Mouse (Mus musculus): ENCODE measurements around the gene Ube2cbp. TPM values are rescaled to one million over a fixed set of nuclear protein-coding genes. Genes with fewer than 3 reads are reported as not detected.

The Ube2cbp gene
- polyA plus RNA-seq, 1 experiment from 2014 or later: 4.1 TPM

- no peak overlapping the region for H3K27ac ChIP-seq (ENCODE audit: low read length)
- WGBS: 89% methylated on average over 6 of the region's 6 CpGs
- no peaks in the 10 kb centered on the region for H3K36me3 ChIP-seq (ENCODE audit: control insufficient read depth, insufficient read depth)
- H3K27me3 ChIP-seq (ENCODE audit: control insufficient read depth, insufficient read depth, low read length): no peaks in the 10 kb centered on the region
- no peak overlapping the region for H3K4me3 ChIP-seq (ENCODE audit: low read length)
- no peak overlapping the region for H3K9ac ChIP-seq (ENCODE audit: low read length)
- no peaks in the 10 kb centered on the region for H3K9me3 ChIP-seq (replicated peaks; ENCODE audit: control insufficient read depth, low read length)
- H3K4me1 ChIP-seq (ENCODE audit: control insufficient read depth, insufficient read depth, low read length): peaks cover 3% of the 10 kb centered on the region; the same call in 1 of the 2 replicates
- no peak for ATAC-seq (replicated peaks; ENCODE audit: extremely low read depth, insufficient read depth, low FRiP score)
- no peak overlapping the region for H3K4me2 ChIP-seq (ENCODE audit: low read depth, low read length)
Observed at GRCm38 (mm10) chr9:86319516-86320140, 145.1 kb downstream of the Ube2cbp start.

GRCm38 (mm10) chr9:86315700-86316099 is 149.1 kb downstream of the Ube2cbp start:
- H3K9ac ChIP-seq (ENCODE audit: low read length): no peak overlapping the region
- H3K36me3 ChIP-seq (ENCODE audit: control insufficient read depth, insufficient read depth): no peaks in the 10 kb centered on the region
- H3K9me3 ChIP-seq (replicated peaks; ENCODE audit: control insufficient read depth, low read length): no peaks in the 10 kb centered on the region; the same call in 1 of the 2 replicates
- no peak overlapping the region for H3K4me2 ChIP-seq (ENCODE audit: low read depth, low read length)
- no peak overlapping the region for H3K4me3 ChIP-seq (ENCODE audit: low read length)
- no peaks in the 10 kb centered on the region for H3K4me1 ChIP-seq (ENCODE audit: control insufficient read depth, insufficient read depth, low read length)
- ATAC-seq (replicated peaks; ENCODE audit: extremely low read depth, insufficient read depth, low FRiP score): no peak
- WGBS: 85% methylated on average over 2 of the region's 2 CpGs
- no peaks in the 10 kb centered on the region for H3K27me3 ChIP-seq (ENCODE audit: control insufficient read depth, insufficient read depth, low read length)
- no peak overlapping the region for H3K27ac ChIP-seq (ENCODE audit: low read length)

- ATAC-seq (replicated peaks; ENCODE audit: extremely low read depth, insufficient read depth, low FRiP score): no peak
- no peak overlapping the region for H3K27ac ChIP-seq (ENCODE audit: low read length)
- no peaks in the 10 kb centered on the region for H3K27me3 ChIP-seq (ENCODE audit: control insufficient read depth, insufficient read depth, low read length)
- no peak overlapping the region for H3K4me2 ChIP-seq (ENCODE audit: low read depth, low read length)
- H3K9me3 ChIP-seq (replicated peaks; ENCODE audit: control insufficient read depth, low read length): no peaks in the 10 kb centered on the region; the same call in 1 of the 2 replicates
- H3K4me3 ChIP-seq (ENCODE audit: low read length): no peak overlapping the region
- no peaks in the 10 kb centered on the region for H3K36me3 ChIP-seq (ENCODE audit: control insufficient read depth, insufficient read depth)
- no peak overlapping the region for H3K9ac ChIP-seq (ENCODE audit: low read length)
- no peaks in the 10 kb centered on the region for H3K4me1 ChIP-seq (ENCODE audit: control insufficient read depth, insufficient read depth, low read length)
- WGBS: 63% methylated on average over 4 of the region's 4 CpGs
Observed at GRCm38 (mm10) chr9:86308616-86309015, 156.1 kb downstream of the Ube2cbp start.

GRCm38 (mm10) chr9:86306556-86306955 is 158.2 kb downstream of the Ube2cbp start:
- H3K4me1 ChIP-seq (ENCODE audit: control insufficient read depth, insufficient read depth, low read length): no peaks in the 10 kb centered on the region
- H3K27ac ChIP-seq (ENCODE audit: low read length): no peak overlapping the region
- H3K9me3 ChIP-seq (replicated peaks; ENCODE audit: control insufficient read depth, low read length): no peaks in the 10 kb centered on the region
- no peak overlapping the region for H3K4me3 ChIP-seq (ENCODE audit: low read length)
- no peaks in the 10 kb centered on the region for H3K36me3 ChIP-seq (ENCODE audit: control insufficient read depth, insufficient read depth)
- no peak overlapping the region for H3K4me2 ChIP-seq (ENCODE audit: low read depth, low read length)
- no peak for ATAC-seq (replicated peaks; ENCODE audit: extremely low read depth, insufficient read depth, low FRiP score)
- WGBS: 92% methylated on average over 2 of the region's 2 CpGs
- no peak overlapping the region for H3K9ac ChIP-seq (ENCODE audit: low read length)
- H3K27me3 ChIP-seq (ENCODE audit: control insufficient read depth, insufficient read depth, low read length): no peaks in the 10 kb centered on the region

GRCm38 (mm10) chr9:86301407-86301806 is 163.3 kb downstream of the Ube2cbp start:
- no peaks in the 10 kb centered on the region for H3K4me1 ChIP-seq (ENCODE audit: control insufficient read depth, insufficient read depth, low read length)
- H3K36me3 ChIP-seq (ENCODE audit: control insufficient read depth, insufficient read depth): no peaks in the 10 kb centered on the region
- H3K9me3 ChIP-seq (replicated peaks; ENCODE audit: control insufficient read depth, low read length): no peaks in the 10 kb centered on the region
- H3K4me2 ChIP-seq (ENCODE audit: low read depth, low read length): no peak overlapping the region
- no peak for ATAC-seq (replicated peaks; ENCODE audit: extremely low read depth, insufficient read depth, low FRiP score)
- 66% methylated on average over 6 of the region's 6 CpGs for WGBS
- H3K27me3 ChIP-seq (ENCODE audit: control insufficient read depth, insufficient read depth, low read length): no peaks in the 10 kb centered on the region
- no peak overlapping the region for H3K9ac ChIP-seq (ENCODE audit: low read length)
- no peak overlapping the region for H3K27ac ChIP-seq (ENCODE audit: low read length)
- H3K4me3 ChIP-seq (ENCODE audit: low read length): no peak overlapping the region

- 66% methylated on average over 8 of the region's 8 CpGs for WGBS
- H3K36me3 ChIP-seq (ENCODE audit: control insufficient read depth, insufficient read depth): no peaks in the 10 kb centered on the region
- no peak for ATAC-seq (replicated peaks; ENCODE audit: extremely low read depth, insufficient read depth, low FRiP score)
- H3K9me3 ChIP-seq (replicated peaks; ENCODE audit: control insufficient read depth, low read length): no peaks in the 10 kb centered on the region
- H3K4me3 ChIP-seq (ENCODE audit: low read length): no peak overlapping the region
- H3K4me2 ChIP-seq (ENCODE audit: low read depth, low read length): no peak overlapping the region
- no peaks in the 10 kb centered on the region for H3K27me3 ChIP-seq (ENCODE audit: control insufficient read depth, insufficient read depth, low read length)
- H3K27ac ChIP-seq (ENCODE audit: low read length): no peak overlapping the region
- H3K4me1 ChIP-seq (ENCODE audit: control insufficient read depth, insufficient read depth, low read length): no peaks in the 10 kb centered on the region
- H3K9ac ChIP-seq (ENCODE audit: low read length): no peak overlapping the region
Observed at GRCm38 (mm10) chr9:86298596-86298995, 166.2 kb downstream of the Ube2cbp start.

GRCm38 (mm10) chr9:86298131-86298530 is 166.6 kb downstream of the Ube2cbp start:
- no peak overlapping the region for H3K4me3 ChIP-seq (ENCODE audit: low read length)
- H3K4me2 ChIP-seq (ENCODE audit: low read depth, low read length): peak overlapping the region; percentile 7; the same call in 1 of the 2 replicates
- H3K36me3 ChIP-seq (ENCODE audit: control insufficient read depth, insufficient read depth): no peaks in the 10 kb centered on the region
- H3K9ac ChIP-seq (ENCODE audit: low read length): no peak overlapping the region
- H3K9me3 ChIP-seq (replicated peaks; ENCODE audit: control insufficient read depth, low read length): no peaks in the 10 kb centered on the region
- ATAC-seq (replicated peaks; ENCODE audit: extremely low read depth, insufficient read depth, low FRiP score): no peak
- no peak overlapping the region for H3K27ac ChIP-seq (ENCODE audit: low read length)
- no peaks in the 10 kb centered on the region for H3K27me3 ChIP-seq (ENCODE audit: control insufficient read depth, insufficient read depth, low read length)
- WGBS: 18% methylated on average over 5 of the region's 5 CpGs
- no peaks in the 10 kb centered on the region for H3K4me1 ChIP-seq (ENCODE audit: control insufficient read depth, insufficient read depth, low read length)

- Histone ChIP-seq H3K4me2 (ENCODE audit: low read depth, low read length) (no peak overlapping the region), H3K9ac (ENCODE audit: low read length) (no peak overlapping the region), H3K9me3 (replicated peaks; ENCODE audit: control insufficient read depth, low read length) (no peaks in the 10 kb centered on the region), H3K27me3 (ENCODE audit: control insufficient read depth, insufficient read depth, low read length) (no peaks in the 10 kb centered on the region), H3K4me1 (ENCODE audit: control insufficient read depth, insufficient read depth, low read length) (no peaks in the 10 kb centered on the region), H3K27ac (ENCODE audit: low read length) (no peak overlapping the region), H3K36me3 (ENCODE audit: control insufficient read depth, insufficient read depth) (no peaks in the 10 kb centered on the region), H3K4me3 (ENCODE audit: low read length) (no peak overlapping the region)
- WGBS: 77% methylated on average over 8 of the region's 8 CpGs
- no peak for ATAC-seq (replicated peaks; ENCODE audit: extremely low read depth, insufficient read depth, low FRiP score)
Observed at GRCm38 (mm10) chr9:86296683-86297638, 167.8 kb downstream of the Ube2cbp start.

GRCm38 (mm10) chr9:86287570-86287954 is 177.2 kb downstream of the Ube2cbp start:
- WGBS: 76% methylated on average over 3 of the region's 3 CpGs
- Histone ChIP-seq H3K9me3 (replicated peaks; ENCODE audit: control insufficient read depth, low read length) (peaks cover 14% of the 10 kb centered on the region), H3K9ac (ENCODE audit: low read length) (no peak overlapping the region), H3K4me3 (ENCODE audit: low read length) (no peak overlapping the region), H3K36me3 (ENCODE audit: control insufficient read depth, insufficient read depth) (no peaks in the 10 kb centered on the region), H3K27me3 (ENCODE audit: control insufficient read depth, insufficient read depth, low read length) (no peaks in the 10 kb centered on the region), H3K27ac (ENCODE audit: low read length) (no peak overlapping the region), H3K4me1 (ENCODE audit: control insufficient read depth, insufficient read depth, low read length) (no peaks in the 10 kb centered on the region; the same call in 1 of the 2 replicates), H3K4me2 (ENCODE audit: low read depth, low read length) (no peak overlapping the region)
- no peak for ATAC-seq (replicated peaks; ENCODE audit: extremely low read depth, insufficient read depth, low FRiP score)

Measured in heart, embryonic 16.5 days (tissue).